Mouse (Mus musculus) B cell, adult 2 months (primary cell): Measurements from ENCODE around the gene Hexim2.

ENCODE experiments used
- DNase-seq, 2 experiments: peaks; one replicate each; pipeline ENCODE4 v3.0.0; 2022

Hexim2 gene

GRCm38 (mm10) chr11:103142441-103143182 is 10.4 kb downstream of the Hexim2 start:
- DNase-seq, result no peak

GRCm38 (mm10) chr11:103144309-103145285 is 12.4 kb downstream of the Hexim2 start:
- DNase-seq, result no peak

GRCm38 (mm10) chr11:103146386-103146785 is 14.2 kb downstream of the Hexim2 start:
- peak in 1 of 2 experiments; percentile 23 for DNase-seq

GRCm38 (mm10) chr11:103147766-103148165 is 15.5 kb downstream of the Hexim2 start:
- no peak for DNase-seq

GRCm38 (mm10) chr11:103149771-103150170 is 17.5 kb downstream of the Hexim2 start:
- no peak for DNase-seq

GRCm38 (mm10) chr11:103158621-103159478 is 26.6 kb downstream of the Hexim2 start:
- DNase-seq, result peak; percentile 98

- no peak for DNase-seq
These were observed 28.5 kb downstream of the Hexim2 start for GRCm38 (mm10) chr11:103160738-103161137.

GRCm38 (mm10) chr11:103161449-103161848 is 29.2 kb downstream of the Hexim2 start:
- peak in 1 of 2 experiments; percentile 19 for DNase-seq

- peak; percentile 83 to 84 for DNase-seq
These were observed 29.9 kb downstream of the Hexim2 start for GRCm38 (mm10) chr11:103162132-103162531.

- DNase-seq, result peak; percentile 55 to 58
These were observed 32.2 kb downstream of the Hexim2 start for GRCm38 (mm10) chr11:103164391-103164790.

GRCm38 (mm10) chr11:103168690-103169390 is 36.6 kb downstream of the Hexim2 start:
- DNase-seq, result peak; percentile 84 to 86

GRCm38 (mm10) chr11:103169664-103170063 is 37.4 kb downstream of the Hexim2 start:
- no peak for DNase-seq

GRCm38 (mm10) chr11:103170111-103170493 is 37.9 kb downstream of the Hexim2 start:
- no peak for DNase-seq

GRCm38 (mm10) chr11:103170494-103171285 is 38.5 kb downstream of the Hexim2 start, which contains the start of gene Fmnl1:
Gene Fmnl1 (plus strand): TSS chr11:103171107.
- DNase-seq, result peak; percentile 75 to 78

- no peak for DNase-seq
These were observed 39.0 kb downstream of the Hexim2 start for GRCm38 (mm10) chr11:103171286-103171620.

- peak; percentile 44 to 48 for DNase-seq
These were observed 39.6 kb downstream of the Hexim2 start for GRCm38 (mm10) chr11:103171703-103172391.

GRCm38 (mm10) chr11:103172392-103173040 is 40.3 kb downstream of the Hexim2 start:
- no peak for DNase-seq

- no peak for DNase-seq
These were observed 41.0 kb downstream of the Hexim2 start for GRCm38 (mm10) chr11:103173041-103173770.

- no peak for DNase-seq
These were observed 41.6 kb downstream of the Hexim2 start for GRCm38 (mm10) chr11:103173771-103174344.
